Mouse (Mus musculus) lung, embryonic 15.5 days (tissue): ENCODE measurements around the gene Cd160. TPM values are rescaled to one million over a fixed set of nuclear protein-coding genes. Genes with fewer than 3 reads are reported as not detected.

Experiments used
- ATAC-seq: fragments of 200-750 bp; cut with Nextera tagmentation; 2 replicates; pipeline ENCODE4 v1.8.0; 2017; ENCODE audit warnings: moderate number of reproducible peaks, borderline replicate concordance; ENCODE audit not compliant: low FRiP score, low TSS enrichment; ENCODE audit errors: extremely low read depth
- H3K27ac ChIP-seq: fragments of 300-500 bp; sonication (generic); 2 replicates; pipeline ENCODE4 v1.5.1; 2015; ENCODE audit warnings: moderate library complexity, mild to moderate bottlenecking, inconsistent platforms
- H3K27me3 ChIP-seq: fragments of 300-500 bp; sonication (generic); 2 replicates; pipeline ENCODE4 v1.6.1; 2015; ENCODE audit warnings: inconsistent platforms
- H3K36me3 ChIP-seq: fragments of 300-500 bp; sonication (generic); 2 replicates; pipeline ENCODE4 v1.6.1; 2015; ENCODE audit warnings: inconsistent platforms
- H3K4me1 ChIP-seq: fragments of 300-500 bp; sonication (generic); 2 replicates; pipeline ENCODE4 v1.6.1; 2015; ENCODE audit warnings: inconsistent platforms
- H3K4me2 ChIP-seq: fragments of 300-500 bp; sonication (generic); 2 replicates; pipeline ENCODE4 v1.6.1; 2015; ENCODE audit warnings: inconsistent platforms, mild to moderate bottlenecking, moderate library complexity
- H3K4me3 ChIP-seq: fragments of 300-500 bp; sonication (generic); 2 replicates; pipeline ENCODE4 v1.5.1; 2015; ENCODE audit warnings: mild to moderate bottlenecking, inconsistent platforms
- H3K9ac ChIP-seq: fragments of 300-500 bp; sonication (generic); 2 replicates; pipeline ENCODE4 v1.6.1; 2015; ENCODE audit warnings: inconsistent platforms
- H3K9me3 ChIP-seq: fragments of 300-500 bp; sonication (generic); 2 replicates; pipeline ENCODE4 v1.6.1; 2016; ENCODE audit warnings: inconsistent platforms
- WGBS: fragments of 180-500 bp; shearing (Covaris S2); methylation state at CpG from one replicate; pipeline ENCODE4 v1.1.7; 2015; 5-methylcytosine and 5-hydroxymethylcytosine counted together
- polyA plus RNA-seq: library from polyadenylated mRNA; unstranded; fragments of >200 nt; fragmentation: Nextera tagmentation; extraction: Ambion mirVana; gene quantifications from 2 replicates; pipeline ENCODE4 v1.2.1, GENCODE M21; 2015

The Cd160 gene
- 0.15 and 1.6 TPM in 2 replicates for polyA plus RNA-seq

DNA sequence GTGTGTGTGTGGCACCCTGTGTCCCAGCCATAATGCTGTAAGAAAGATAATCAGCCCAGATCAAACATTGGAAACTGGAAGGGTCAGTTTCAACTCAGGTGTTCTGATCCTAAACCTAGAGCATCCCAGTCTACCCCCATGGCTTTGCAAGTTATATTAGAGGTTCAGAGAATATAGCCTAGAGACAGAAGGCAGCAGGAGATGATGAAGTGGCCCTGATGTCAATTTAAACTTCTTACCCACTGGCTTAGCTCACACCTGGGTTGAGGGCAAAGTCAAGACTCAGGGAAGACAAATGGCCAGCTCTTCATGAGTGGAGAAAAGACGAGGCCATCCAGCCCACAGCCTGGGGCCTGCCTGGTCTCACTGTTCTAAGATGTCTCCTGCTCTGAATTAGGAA is at the start of gene Cd160, which contains the start of gene Pdzk1:
Cd160 (minus strand) TSS at position 368 of the 400 bp plus-strand sequence.
Pdzk1 (plus strand) TSS at position 301 of the 400 bp plus-strand sequence.
- Histone ChIP-seq H3K4me3 (no peak within 1 kb of the TSS), H3K36me3 (no peaks in the 10 kb centered on the region), H3K9ac (no peak within 1 kb of the TSS), H3K4me1 (no peaks in the 10 kb centered on the region), H3K27me3 (no peaks in the 10 kb centered on the region), H3K9me3 (no peaks in the 10 kb centered on the region), H3K27ac (no peak within 1 kb of the TSS), H3K4me2 (no peak within 1 kb of the TSS)
- WGBS, result 35% methylated on average over 1 of the region's 1 CpGs
- no peak for ATAC-seq

DNA sequence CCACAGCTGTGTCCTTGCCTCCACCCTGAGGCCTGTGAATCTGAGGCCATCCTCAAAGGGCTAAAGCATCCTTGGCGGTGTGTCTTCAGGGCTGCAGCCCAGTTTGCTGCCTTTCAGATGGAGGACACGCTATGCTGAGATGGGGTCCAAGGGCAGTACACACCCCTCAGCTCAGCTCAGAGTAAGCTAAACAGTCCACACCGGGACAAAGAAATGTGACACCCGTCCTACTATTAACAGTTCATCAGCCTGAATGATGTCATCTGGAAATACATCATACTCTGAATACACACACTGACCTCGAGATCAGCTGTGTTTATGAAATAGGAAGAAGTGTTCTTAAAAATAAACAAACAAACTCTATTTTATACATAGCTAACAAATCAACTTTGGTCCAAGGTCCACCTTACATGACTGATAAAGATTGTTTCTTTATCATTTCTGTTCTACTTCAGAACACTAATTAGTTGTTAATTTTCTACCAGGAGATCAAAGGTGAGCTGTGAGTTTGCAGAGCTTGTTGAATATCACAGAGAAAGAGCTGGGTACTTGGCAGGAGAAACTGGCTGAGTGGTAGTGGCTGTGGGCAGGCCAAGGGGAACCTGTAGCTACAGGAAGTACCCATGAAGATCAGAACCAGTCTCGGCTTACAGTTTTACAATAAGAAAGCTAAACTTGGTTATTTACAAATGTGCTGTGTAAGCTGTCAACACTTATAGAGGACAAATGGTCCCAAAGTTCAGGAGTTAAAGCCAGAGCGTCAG is 45.8 kb upstream of the Cd160 start:
- H3K27ac ChIP-seq, result no peak overlapping the region
- WGBS, result 46% methylated on average over 7 of the region's 7 CpGs

DNA sequence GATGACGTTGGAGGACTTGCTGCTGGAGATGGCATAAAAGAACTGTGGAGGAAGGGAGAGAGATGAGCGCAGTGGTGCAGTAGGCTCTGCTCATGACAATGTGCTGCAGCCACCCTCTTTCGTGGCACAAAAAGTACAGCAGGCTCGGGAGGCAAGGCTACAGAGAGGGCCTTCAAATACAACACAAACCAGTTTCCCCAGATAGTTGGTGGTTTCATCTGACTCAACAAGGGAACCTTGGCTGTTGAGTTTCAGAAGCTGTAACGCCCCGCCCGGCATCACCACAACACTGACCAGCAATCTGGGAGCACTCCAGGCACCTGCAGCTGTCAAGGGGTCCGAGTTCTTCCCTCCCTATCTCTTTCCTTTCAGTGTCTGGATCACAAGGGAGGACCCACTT is 43.4 kb upstream of the Cd160 start:
- WGBS, result 91% methylated on average over 8 of the region's 8 CpGs
- Histone ChIP-seq H3K4me1 (no peaks in the 10 kb centered on the region), H3K9ac (no peak overlapping the region), H3K27ac (no peak overlapping the region), H3K27me3 (no peaks in the 10 kb centered on the region), H3K4me2 (no peak overlapping the region), H3K36me3 (peaks cover 38% of the 10 kb centered on the region), H3K4me3 (no peak overlapping the region), H3K9me3 (no peaks in the 10 kb centered on the region)
- no peak for ATAC-seq

More for the DNA sequence above, 45.8 kb upstream of the Cd160 start:
- Histone ChIP-seq H3K27me3 (no peaks in the 10 kb centered on the region), H3K4me3 (no peak overlapping the region), H3K4me1 (no peaks in the 10 kb centered on the region), H3K4me2 (no peak overlapping the region), H3K9me3 (no peaks in the 10 kb centered on the region), H3K9ac (no peak overlapping the region), H3K36me3 (peaks cover 46% of the 10 kb centered on the region)
- ATAC-seq, result no peak

DNA sequence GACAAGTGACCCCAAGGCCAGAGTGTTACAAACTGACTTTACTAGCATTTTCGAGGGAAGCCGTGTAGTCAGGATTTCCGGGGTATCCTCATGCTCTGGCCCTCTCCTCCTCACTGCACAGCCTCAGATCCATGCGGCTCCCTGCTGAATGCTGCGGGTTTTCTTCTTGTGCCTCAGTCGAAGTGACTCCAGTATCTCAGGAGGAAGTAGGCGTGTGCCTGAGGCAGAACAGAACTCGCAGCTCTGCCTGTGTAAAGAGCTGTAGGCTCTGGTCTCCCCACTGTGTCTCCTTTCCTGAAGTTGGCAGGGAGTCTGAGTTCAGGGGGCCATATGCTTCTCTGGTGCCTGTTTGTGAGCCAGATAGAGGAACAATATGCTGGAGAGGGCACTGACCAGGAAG is 41.9 kb upstream of the Cd160 start:
- Histone ChIP-seq H3K36me3 (peaks cover 38% of the 10 kb centered on the region), H3K27me3 (no peaks in the 10 kb centered on the region), H3K27ac (no peak overlapping the region), H3K4me1 (no peaks in the 10 kb centered on the region), H3K4me3 (no peak overlapping the region), H3K9me3 (no peaks in the 10 kb centered on the region), H3K9ac (no peak overlapping the region), H3K4me2 (no peak overlapping the region)
- ATAC-seq, result no peak
- WGBS, result 83% methylated on average over 8 of the region's 8 CpGs

DNA sequence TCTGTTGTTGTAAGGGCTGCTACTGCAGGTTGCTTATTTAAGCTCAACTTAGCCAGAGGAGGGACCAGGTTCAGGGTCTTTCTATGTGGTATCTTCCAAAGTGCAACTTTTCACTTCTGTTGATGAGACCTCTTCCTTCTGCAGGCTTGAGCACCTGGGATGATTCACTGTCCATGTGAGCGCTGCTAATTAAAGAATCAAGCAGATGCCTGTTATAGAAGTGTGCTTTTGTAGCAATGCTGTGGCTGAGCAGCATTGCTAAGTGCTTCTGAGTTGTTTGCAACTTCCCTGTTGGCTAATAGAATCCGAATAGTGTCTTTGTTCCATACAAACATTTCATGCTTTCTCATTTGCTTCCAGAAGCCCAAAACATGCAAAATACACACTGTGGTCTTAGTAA is 41.1 kb upstream of the Cd160 start:
- peaks cover 38% of the 10 kb centered on the region for H3K36me3 ChIP-seq
- no peaks in the 10 kb centered on the region for H3K9me3 ChIP-seq
- no peak overlapping the region for H3K4me2 ChIP-seq
- H3K4me1 ChIP-seq, result no peaks in the 10 kb centered on the region
- no peak overlapping the region for H3K4me3 ChIP-seq
- 87% methylated on average over 2 of the region's 2 CpGs for WGBS
- no peak overlapping the region for H3K9ac ChIP-seq
- ATAC-seq, result no peak
- no peak overlapping the region for H3K27ac ChIP-seq
- H3K27me3 ChIP-seq, result no peaks in the 10 kb centered on the region

DNA sequence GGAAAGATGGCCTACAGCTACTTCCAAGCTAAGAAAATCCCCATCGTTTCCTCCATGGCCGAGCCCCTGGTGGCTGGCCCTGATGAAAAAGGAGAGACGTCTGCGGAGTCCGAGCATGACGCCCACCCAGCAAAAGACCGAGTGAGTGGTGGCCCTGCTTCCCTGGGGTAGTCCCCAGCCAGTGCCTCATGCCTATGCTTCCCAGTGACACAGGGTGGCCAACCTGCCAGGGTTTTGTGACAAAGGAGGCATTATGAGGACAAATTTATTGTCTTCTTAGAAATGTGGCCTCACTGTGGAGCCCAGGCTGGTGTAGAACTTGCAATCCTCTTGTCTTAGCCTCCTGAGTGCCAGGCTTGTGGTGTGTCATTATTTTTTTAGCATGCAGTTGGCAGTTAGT is 39.9 kb upstream of the Cd160 start:
- H3K4me3 ChIP-seq, result no peak overlapping the region
- peaks cover 38% of the 10 kb centered on the region for H3K36me3 ChIP-seq
- no peak for ATAC-seq
- no peak overlapping the region for H3K4me2 ChIP-seq
- H3K4me1 ChIP-seq, result no peaks in the 10 kb centered on the region
- WGBS, result 97% methylated on average over 7 of the region's 7 CpGs
- H3K27ac ChIP-seq, result no peak overlapping the region
- H3K27me3 ChIP-seq, result no peaks in the 10 kb centered on the region
- H3K9me3 ChIP-seq, result no peaks in the 10 kb centered on the region
- H3K9ac ChIP-seq, result no peak overlapping the region

DNA sequence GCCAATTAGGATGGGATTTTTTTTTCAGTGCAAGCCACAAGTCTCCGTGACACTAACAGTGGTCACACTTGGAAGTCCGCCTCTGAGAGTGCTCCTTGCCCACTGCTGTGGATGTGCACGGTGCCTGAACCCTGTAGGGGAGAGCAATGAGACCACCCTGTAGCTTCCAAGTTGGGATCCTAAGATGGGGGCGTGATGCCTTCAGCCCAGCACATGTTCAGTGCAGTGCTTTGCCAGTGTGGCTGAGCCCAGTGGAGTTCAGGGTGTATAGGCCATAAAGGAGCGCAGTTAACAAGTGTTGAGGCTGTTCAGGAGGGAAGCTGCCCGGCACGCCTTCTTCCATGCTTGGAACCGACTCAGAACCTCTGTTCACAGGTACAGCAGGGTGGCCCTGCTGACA is 39.4 kb upstream of the Cd160 start:
- no peaks in the 10 kb centered on the region for H3K4me1 ChIP-seq
- no peaks in the 10 kb centered on the region for H3K9me3 ChIP-seq
- no peak overlapping the region for H3K9ac ChIP-seq
- H3K36me3 ChIP-seq, result peaks cover 34% of the 10 kb centered on the region
- H3K27ac ChIP-seq, result no peak overlapping the region
- ATAC-seq, result no peak
- H3K27me3 ChIP-seq, result no peaks in the 10 kb centered on the region
- H3K4me2 ChIP-seq, result no peak overlapping the region
- 89% methylated on average over 8 of the region's 8 CpGs for WGBS
- H3K4me3 ChIP-seq, result no peak overlapping the region

DNA sequence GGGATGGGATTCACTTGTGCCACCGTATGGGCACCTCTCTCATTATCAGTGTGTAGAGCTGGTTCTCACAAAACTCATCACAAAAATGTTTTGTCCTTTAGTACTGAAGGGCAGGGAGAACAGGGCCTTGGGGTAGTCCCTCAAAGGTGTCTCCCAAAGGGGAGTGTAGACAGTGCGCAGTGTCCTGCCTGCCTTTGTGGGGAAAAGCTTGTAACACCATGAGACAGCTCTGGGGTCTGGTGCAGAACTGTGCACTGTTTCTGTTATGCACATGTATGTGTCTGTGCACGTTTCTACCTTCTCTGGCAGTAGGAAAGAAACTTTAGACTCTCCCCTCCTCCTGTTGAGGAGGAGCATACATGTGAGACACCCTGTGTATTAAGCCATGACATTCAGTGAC is 38.7 kb upstream of the Cd160 start:
- Histone ChIP-seq H3K4me2 (no peak overlapping the region), H3K4me1 (no peaks in the 10 kb centered on the region), H3K4me3 (no peak overlapping the region), H3K27ac (no peak overlapping the region), H3K9ac (no peak overlapping the region), H3K27me3 (no peaks in the 10 kb centered on the region), H3K36me3 (peaks cover 28% of the 10 kb centered on the region), H3K9me3 (no peaks in the 10 kb centered on the region)
- ATAC-seq, result no peak
- WGBS, result 88% methylated on average over 3 of the region's 3 CpGs

DNA sequence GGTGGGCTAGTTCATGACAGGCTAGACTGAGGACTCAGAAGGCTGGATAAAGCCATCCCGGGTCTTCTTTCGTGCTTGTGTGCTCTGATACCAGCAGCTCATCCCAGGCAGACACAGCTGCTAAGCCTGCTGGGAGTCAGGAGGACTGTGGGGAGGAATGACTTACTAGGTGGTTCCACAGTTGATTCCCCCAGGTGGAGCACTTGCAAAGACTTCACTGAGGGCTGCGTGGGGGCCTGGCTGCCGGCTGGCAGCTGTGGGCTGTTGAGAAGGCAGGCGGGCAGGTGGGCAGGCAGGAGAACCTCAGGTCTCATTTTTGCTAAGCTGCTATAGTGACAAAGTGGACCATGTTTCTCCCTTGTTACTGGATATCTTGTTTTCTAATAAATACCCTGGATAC is 31.3 kb upstream of the Cd160 start:
- Histone ChIP-seq H3K27me3 (no peaks in the 10 kb centered on the region), H3K27ac (no peak overlapping the region), H3K4me3 (no peak overlapping the region), H3K4me2 (no peak overlapping the region), H3K9ac (no peak overlapping the region), H3K4me1 (no peaks in the 10 kb centered on the region), H3K9me3 (no peaks in the 10 kb centered on the region), H3K36me3 (no peaks in the 10 kb centered on the region)
- 86% methylated on average over 5 of the region's 5 CpGs for WGBS
- no peak for ATAC-seq

DNA sequence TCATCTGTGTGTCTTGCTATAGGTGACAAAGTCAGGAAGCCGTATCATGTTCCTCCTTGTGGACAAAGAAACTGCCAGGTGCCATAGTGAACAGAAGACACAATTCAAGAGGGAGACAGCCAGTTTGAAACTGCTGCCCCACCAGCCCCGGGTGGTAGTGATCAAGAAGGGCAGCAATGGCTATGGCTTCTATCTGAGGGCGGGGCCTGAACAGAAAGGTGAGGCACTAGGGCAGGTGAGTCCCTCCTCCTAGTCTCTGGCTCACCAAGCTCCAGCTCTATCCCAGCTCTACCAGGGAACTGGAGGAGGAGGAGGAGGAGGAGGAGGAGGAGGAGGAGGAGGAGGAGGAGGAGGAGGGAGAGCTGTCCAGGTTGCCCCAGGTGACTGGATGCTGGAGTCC is 26.7 kb upstream of the Cd160 start:
- Histone ChIP-seq H3K4me1 (no peaks in the 10 kb centered on the region), H3K9ac (no peak overlapping the region), H3K27me3 (no peaks in the 10 kb centered on the region), H3K4me3 (no peak overlapping the region), H3K36me3 (no peaks in the 10 kb centered on the region), H3K27ac (no peak overlapping the region), H3K4me2 (no peak overlapping the region), H3K9me3 (no peaks in the 10 kb centered on the region)
- WGBS, result 68% methylated on average over 3 of the region's 3 CpGs
- no peak for ATAC-seq

DNA sequence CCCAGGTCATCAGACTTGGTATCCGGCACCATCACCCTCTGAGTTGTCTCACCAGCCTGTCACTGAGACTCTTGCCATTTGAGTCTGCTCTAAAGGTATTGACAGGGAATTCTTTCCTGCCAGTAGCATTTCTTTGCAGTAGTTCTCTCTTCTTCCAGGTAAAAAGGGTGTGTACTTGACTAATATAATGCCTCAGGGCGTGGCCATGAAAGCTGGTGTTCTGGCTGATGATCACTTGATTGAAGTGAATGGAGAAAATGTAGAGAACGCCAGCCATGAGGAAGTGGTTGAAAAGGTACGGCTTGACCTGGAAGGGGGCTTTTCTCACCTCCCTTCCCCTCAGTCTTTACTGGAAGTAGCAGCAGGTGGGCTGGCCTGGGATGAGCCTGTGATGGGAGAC is 25.2 kb upstream of the Cd160 start:
- Histone ChIP-seq H3K4me2 (no peak overlapping the region), H3K9me3 (no peaks in the 10 kb centered on the region), H3K36me3 (no peaks in the 10 kb centered on the region), H3K27me3 (no peaks in the 10 kb centered on the region), H3K4me1 (no peaks in the 10 kb centered on the region), H3K4me3 (no peak overlapping the region), H3K27ac (no peak overlapping the region), H3K9ac (no peak overlapping the region)
- ATAC-seq, result no peak
- 78% methylated on average over 4 of the region's 4 CpGs for WGBS

DNA sequence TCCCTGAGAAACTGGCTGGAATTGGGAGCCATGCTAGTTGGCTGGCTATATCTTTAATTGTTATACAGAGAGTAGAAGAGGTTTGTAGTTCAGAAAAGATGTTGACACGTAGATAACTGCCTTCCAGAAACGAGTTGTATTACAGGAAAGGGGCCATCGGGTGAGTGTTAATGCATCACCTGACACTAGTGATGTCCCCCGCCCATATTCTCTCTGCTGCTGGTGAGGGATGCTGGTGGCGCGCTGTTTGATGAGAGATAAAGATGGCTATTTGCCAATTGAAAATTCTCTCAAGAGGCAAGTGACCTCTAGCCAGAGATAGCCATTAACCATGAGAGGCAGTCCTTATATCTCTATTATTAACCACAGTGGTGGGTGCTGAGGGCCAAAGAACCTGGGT is 23.4 kb upstream of the Cd160 start:
- Histone ChIP-seq H3K4me1 (peaks cover 3% of the 10 kb centered on the region; the same call in 1 of the 2 replicates), H3K4me3 (no peak overlapping the region), H3K27ac (no peak overlapping the region), H3K9me3 (no peaks in the 10 kb centered on the region), H3K4me2 (no peak overlapping the region), H3K27me3 (no peaks in the 10 kb centered on the region), H3K9ac (no peak overlapping the region), H3K36me3 (no peaks in the 10 kb centered on the region)
- no peak for ATAC-seq
- WGBS, result 39% methylated on average over 6 of the region's 6 CpGs
